Mouse (Mus musculus): ENCODE results near the gene Ldlrap1.

The Ldlrap1 gene

DNA sequence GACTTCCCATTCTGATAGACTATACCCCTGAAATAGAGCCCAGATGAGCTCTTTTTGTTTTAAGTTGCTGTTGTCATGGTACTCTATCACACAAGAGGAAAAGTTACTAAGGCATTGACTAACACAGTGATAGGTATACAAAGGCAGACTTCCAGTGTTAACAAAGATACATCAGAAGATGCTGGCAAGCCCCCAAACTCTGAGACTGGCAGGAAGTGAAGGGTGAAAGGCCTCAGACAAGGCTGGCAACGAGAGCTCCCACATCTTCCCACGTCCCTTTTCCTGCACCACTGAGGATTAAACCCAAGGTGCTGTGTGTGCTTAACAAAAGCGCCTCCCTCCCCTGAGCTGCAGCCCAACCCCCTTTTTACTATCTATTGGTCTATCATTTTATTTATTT lies 44.6 kb downstream of the Ldlrap1 start:
- intact Hi-C loops (cut with DNase I) = no loop called here

- intact Hi-C loops (cut with DNase I) = no loop called here
Measured at GRCm38 (mm10) chr4:134721076-134721475, 46.7 kb downstream of the Ldlrap1 start.

DNA sequence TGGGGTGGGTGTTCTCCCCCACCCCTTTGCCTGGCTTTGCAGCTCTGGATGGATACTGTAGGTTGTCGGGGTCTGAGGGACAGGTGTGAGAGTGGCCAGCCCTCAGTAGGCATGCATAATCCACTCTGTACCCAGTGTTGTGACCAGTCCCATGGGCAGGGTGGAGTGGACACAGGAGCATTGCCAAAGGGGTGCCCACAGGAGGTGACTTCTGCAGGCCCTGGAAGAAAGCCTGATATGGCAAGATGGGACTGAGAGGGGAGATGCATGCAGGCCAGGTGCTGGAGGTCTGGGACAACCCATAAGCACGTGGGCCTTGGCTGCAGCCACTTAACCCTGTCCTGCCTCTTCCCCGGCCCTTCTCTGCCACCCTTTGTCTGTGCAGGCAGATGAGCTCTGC lies 47.5 kb downstream of the Ldlrap1 start:
- intact Hi-C loops (cut with DNase I) = no loop called here

DNA sequence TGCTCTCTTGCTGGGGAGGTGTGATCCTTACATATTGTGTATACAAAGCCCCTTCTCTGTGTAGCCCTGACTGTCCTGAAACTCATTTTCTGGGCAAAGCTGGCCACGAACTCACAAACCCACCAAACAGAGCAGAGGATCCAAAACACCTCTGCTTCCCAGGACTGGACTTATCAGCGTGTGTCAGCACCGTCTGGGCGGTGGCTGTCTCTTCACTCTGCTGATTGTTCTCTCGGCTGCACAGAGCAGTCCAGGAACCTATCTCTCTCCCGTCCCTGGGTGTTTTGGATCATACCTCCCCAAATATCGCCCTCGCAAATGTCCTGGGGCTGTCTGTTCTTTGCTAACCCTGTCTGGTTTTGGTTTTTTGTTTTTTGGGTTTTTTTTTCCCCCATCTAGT lies 48.3 kb downstream of the Ldlrap1 start:
- intact Hi-C loops (cut with DNase I) = no loop called here

DNA sequence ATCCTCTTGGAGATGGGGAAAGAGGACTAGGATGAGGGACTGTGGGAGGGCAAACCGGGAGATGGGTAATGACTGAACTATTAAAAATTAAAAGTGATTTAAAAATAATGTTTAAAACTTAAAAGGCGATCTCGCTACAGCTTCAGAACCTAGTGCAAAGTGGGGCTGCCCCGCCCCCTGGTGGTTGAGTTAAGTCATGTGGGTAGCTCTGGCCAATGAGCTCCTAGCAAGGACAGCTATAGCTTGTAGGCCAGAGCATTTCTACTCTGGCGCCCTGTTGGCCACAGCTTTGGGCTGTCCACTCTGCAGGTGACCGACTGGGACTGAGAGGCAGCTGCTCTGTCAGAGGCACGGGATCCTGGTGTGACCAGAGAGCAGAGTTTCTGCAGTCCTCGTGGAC lies 53.9 kb downstream of the Ldlrap1 start:
- intact Hi-C loops (cut with DNase I) = loop anchor here (1.0 kb wide), 1 partner anchor 171 kb away; no protein-coding TSS in a partner anchor

DNA sequence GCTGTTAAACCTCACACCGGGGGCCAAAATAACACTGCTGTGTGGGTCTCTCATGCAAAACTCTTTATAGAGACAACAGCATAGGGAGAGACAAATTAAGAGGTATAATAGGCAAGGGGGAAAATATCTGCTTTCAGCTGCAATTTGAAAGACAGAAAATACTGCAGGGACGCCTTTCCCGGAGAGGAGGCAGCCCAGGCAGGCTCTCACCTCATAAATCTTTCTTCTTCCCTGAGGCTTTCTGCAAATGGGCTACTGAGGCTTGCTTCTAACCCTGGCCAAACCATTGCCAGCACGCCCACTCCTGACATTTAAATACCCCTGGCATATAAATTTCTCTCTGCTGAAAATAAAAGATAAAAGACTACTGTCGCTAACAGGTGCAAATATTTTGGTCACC lies 62.5 kb downstream of the Ldlrap1 start:
- intact Hi-C loops (cut with DNase I) = loop anchor here (10.0 kb wide), 1 partner anchor 121 kb away; no protein-coding TSS in a partner anchor

GRCm38 (mm10) chr4:134704590-134704989 lies 63.2 kb downstream of the Ldlrap1 start:
- intact Hi-C loops (cut with DNase I) = loop anchor here (5.0 to 10.0 kb wide), 2 partner anchors 67 to 120 kb away; no protein-coding TSS in a partner anchor

DNA sequence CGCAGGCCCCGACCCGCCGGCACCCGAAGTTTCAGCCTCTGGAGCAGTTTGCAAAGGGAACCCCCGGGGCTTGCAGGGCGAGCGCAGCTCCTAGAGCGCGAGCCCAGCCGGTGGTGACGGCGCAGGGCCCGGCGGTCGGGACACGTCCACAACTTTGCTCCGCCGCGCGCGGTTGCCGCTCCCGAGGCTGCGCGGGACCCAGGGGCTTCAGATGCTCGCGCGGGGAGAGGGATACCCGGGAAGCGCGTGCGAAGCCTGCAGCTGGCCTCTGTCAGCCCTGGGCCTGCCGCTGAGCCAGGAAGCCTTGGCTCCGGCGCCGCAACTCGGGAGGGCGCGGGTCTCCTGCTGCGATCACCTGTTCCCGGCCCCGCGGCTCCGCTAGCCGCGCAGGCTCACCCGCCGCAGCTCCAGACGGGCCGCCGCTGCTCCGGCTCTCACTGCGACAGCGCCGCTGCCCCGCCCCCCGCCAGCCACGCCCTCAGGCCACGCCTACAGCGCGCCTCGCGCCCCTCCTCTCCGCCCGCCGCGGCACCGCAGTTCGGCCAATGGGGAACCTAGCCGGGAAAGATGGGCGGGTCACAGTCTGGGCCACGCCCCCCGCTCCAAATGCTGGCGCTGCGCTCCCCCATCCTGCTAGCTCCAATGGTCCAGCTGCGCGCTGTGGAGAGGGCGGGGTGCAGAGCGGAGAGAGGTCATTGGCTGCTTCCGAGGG lies 63.8 kb downstream of the Ldlrap1 start, which contains the start of gene Man1c1:
Man1c1 (minus strand) TSS at position 456 of the 712 bp plus-strand sequence.
- intact Hi-C loops (cut with DNase I) = loop anchor here (5.0 to 10.0 kb wide), 2 partner anchors 67 to 119 kb away; no protein-coding TSS in a partner anchor

GRCm38 (mm10) chr4:134702981-134703834 lies 64.6 kb downstream of the Ldlrap1 start:
- intact Hi-C loops (cut with DNase I) = loop anchor here (5.0 to 10.0 kb wide), 2 partner anchors 66 to 118 kb away; no protein-coding TSS in a partner anchor

DNA sequence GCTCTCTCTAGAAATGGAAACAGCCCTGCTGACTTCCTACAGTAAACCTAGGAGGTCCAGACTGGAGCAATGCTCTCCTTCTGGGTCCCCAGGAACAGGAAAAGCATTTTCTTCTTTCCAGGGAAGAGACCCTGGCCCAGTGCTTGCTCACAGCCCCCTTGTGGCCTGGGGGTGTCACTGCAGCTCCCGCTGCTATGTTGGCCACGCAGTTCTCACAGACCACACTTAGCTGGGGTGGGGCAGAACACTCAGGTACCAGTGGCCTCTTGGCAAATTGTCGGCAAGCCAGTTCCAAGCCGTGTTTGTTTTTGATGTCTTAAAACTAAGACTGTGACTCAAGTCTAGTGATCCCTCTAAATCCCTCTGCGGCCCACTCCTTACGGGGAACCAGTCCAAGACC lies 65.9 kb downstream of the Ldlrap1 start:
- intact Hi-C loops (cut with DNase I) = loop anchor here (5.0 to 10.0 kb wide), 2 partner anchors 65 to 117 kb away; no protein-coding TSS in a partner anchor

DNA sequence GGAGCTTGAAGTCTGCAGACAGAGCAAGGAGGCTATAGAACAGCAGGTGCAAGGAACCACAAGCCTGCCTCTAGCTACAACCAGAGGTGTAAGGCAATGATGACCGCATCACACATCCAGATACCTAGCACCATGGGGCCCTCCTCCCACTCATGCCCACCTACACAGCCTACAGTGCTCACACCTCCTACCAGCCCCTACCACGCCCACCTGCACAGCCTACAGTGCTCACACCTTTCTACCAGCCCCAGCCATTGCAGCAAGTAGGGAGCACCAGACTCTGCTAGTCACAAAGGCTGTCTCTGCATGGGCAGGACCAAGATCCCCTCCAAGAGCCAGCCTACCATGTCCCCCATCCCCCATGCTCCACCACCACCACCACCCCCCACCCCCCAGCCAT lies 66.9 kb downstream of the Ldlrap1 start:
- intact Hi-C loops (cut with DNase I) = loop anchor here (5.0 to 10.0 kb wide), 2 partner anchors 64 to 116 kb away; no protein-coding TSS in a partner anchor

- intact Hi-C loops (cut with DNase I) = no loop called here
Measured at GRCm38 (mm10) chr4:134693202-134693940, 74.5 kb downstream of the Ldlrap1 start.

GRCm38 (mm10) chr4:134692388-134692787 lies 75.4 kb downstream of the Ldlrap1 start:
- intact Hi-C loops (cut with DNase I) = no loop called here
